ENCODE assay signal across 8 mouse cellular contexts in the genomic region with DNA sequence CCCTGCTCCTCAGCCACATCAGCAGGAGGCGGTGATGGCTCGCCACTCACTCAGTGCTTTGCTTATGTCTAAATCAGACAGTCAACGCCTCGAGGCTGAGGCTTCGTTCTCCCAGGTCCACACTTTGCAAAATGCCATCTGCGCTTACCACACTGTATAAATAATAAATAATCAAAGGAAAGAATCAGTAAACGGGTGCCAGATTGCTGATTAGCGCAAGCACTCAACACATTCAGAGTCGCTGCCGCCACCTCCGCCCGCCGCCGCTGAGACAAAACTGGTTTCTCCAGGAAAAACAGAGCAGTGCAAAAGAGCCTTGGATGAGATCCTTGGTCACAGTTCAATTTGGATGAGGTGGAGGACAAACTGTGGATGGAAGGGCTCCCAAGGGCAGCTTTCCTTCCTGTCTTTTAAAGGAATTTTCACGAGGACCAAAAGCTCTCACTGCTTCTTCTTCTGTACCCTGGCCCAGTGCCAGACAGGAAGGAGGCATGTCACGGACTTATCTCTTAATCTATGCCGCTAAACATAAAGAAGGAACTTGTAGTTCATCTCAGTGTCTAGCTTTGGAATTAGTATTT. TPM values are rescaled to one million over a fixed set of nuclear protein-coding genes. Genes with fewer than 3 reads are reported as not detected.
DNase-seq lines count a peak whose midpoint lies in the region; ATAC-seq lines count a peak whose summit lies in the region.

No protein-coding gene starts in this region.

- peak; percentile 84 for DNase-seq in CD4-positive, CD25-positive, alpha-beta regulatory T cell, adult 2 months (ENCODE audit: low read depth, low spot score)
- peak; percentile 81 for DNase-seq in adrenal gland, postnatal 10 days
- DNase-seq in kidney, postnatal 14 days = peak; percentile 73
- DNase-seq in liver, embryonic 11.5 days (ENCODE audit: low spot score) = no peak
- DNase-seq in right cerebral cortex, postnatal 14 days = peak; percentile 57
- no peak for DNase-seq in embryo, embryonic 9.5 days (ENCODE audit: extremely low spot score)

- WGBS in forebrain, embryonic 15.5 days = 28% methylated on average over 17 of the region's 17 CpGs
- 28% methylated on average over 17 of the region's 17 CpGs for WGBS in heart, embryonic 14.5 days
- WGBS in liver, embryonic 11.5 days = 38% methylated on average over 17 of the region's 17 CpGs

- peak overlapping the region; percentile 10 for H3K4me2 ChIP-seq in forebrain, embryonic 15.5 days (replicated peaks)
- H3K4me2 ChIP-seq in heart, embryonic 14.5 days (ENCODE audit: low read length) = peak overlapping the region; percentile 56
- peak overlapping the region; percentile 29; the same call in 1 of the 2 replicates for H3K4me2 ChIP-seq in liver, embryonic 11.5 days

- H3K27ac ChIP-seq in forebrain, embryonic 15.5 days (replicated peaks) = peak overlapping the region; percentile 70
- no peak overlapping the region; a peak in 1 of 4 replicates for H3K27ac ChIP-seq in heart, embryonic 14.5 days (replicated peaks in 1 of 2; ENCODE audit: control insufficient read depth in 1 of 2, insufficient read depth in 1 of 2, low read depth in 2 of 2, low read length in 2 of 2)
- H3K27ac ChIP-seq in liver, embryonic 11.5 days (ENCODE audit: low read depth, low read length) = no peak overlapping the region

- H3K9ac ChIP-seq in forebrain, embryonic 15.5 days (replicated peaks) = no peak overlapping the region
- 0 out of 2 replicates have a peak overlapping the region, but pooled peaks have one; percentile 39 for H3K9ac ChIP-seq in heart, embryonic 14.5 days (ENCODE audit: low read length)
- no peak overlapping the region for H3K9ac ChIP-seq in liver, embryonic 11.5 days (ENCODE audit: low read depth, low read length)

- peak overlapping the region; percentile 7; the same call in 1 of the 2 replicates for H3K4me3 ChIP-seq in forebrain, embryonic 15.5 days
- peak overlapping the region in 1 of 2 experiments; percentile 1; a peak in 1 of 4 replicates for H3K4me3 ChIP-seq in heart, embryonic 14.5 days (ENCODE audit: control insufficient read depth in 1 of 2, insufficient read depth in 1 of 2, low read depth in 1 of 2, low read length in 2 of 2)
- no peak overlapping the region for H3K4me3 ChIP-seq in liver, embryonic 11.5 days (ENCODE audit: low read depth, low read length)

- ATAC-seq in forebrain, embryonic 15.5 days (replicated peaks) = peak; percentile 76
- no peak for ATAC-seq in heart, embryonic 14.5 days (ENCODE audit: insufficient number of reproducible peaks, insufficient read depth, low FRiP score, low read depth)
- no peak for ATAC-seq in liver, embryonic 11.5 days (replicated peaks; ENCODE audit: low FRiP score)

- peaks cover 38% of the 10 kb centered on the region for H3K4me1 ChIP-seq in forebrain, embryonic 15.5 days
- peaks cover 19 to 30% of the 10 kb centered on the region in 2 experiments for H3K4me1 ChIP-seq in heart, embryonic 14.5 days (ENCODE audit: control insufficient read depth in 2 of 2, insufficient read depth in 2 of 2, low read length in 2 of 2)
- 0 out of 2 replicates have a peak, but pooled peaks cover 2% of the 10 kb centered on the region for H3K4me1 ChIP-seq in liver, embryonic 11.5 days (replicated peaks; ENCODE audit: control insufficient read depth, insufficient read depth, low read length)

- no peaks in the 10 kb centered on the region for H3K9me3 ChIP-seq in forebrain, embryonic 15.5 days
- H3K9me3 ChIP-seq in heart, embryonic 14.5 days (ENCODE audit: control insufficient read depth, low read length) = no peaks in the 10 kb centered on the region
- no peaks in the 10 kb centered on the region for H3K9me3 ChIP-seq in liver, embryonic 11.5 days (ENCODE audit: control insufficient read depth, low read length)

- H3K36me3 ChIP-seq in forebrain, embryonic 15.5 days = no peaks in the 10 kb centered on the region
- no peaks in the 10 kb centered on the region for H3K36me3 ChIP-seq in heart, embryonic 14.5 days (ENCODE audit: control insufficient read depth, insufficient read depth, low read length)
- no peaks in the 10 kb centered on the region for H3K36me3 ChIP-seq in liver, embryonic 11.5 days (ENCODE audit: control insufficient read depth, insufficient read depth, low read length)

- no peaks in the 10 kb centered on the region for H3K27me3 ChIP-seq in forebrain, embryonic 15.5 days
- H3K27me3 ChIP-seq in heart, embryonic 14.5 days (ENCODE audit: control insufficient read depth, insufficient read depth, low read length) = no peaks in the 10 kb centered on the region; the same call in 1 of the 2 replicates
- H3K27me3 ChIP-seq in liver, embryonic 11.5 days (replicated peaks; ENCODE audit: control insufficient read depth, insufficient read depth, low read length) = peaks cover 11% of the 10 kb centered on the region

RNA-seq across cellular contexts. Expression of gene Nepro, which starts 32.5 kb away (rescaled TPM):
- total RNA-seq in adrenal gland, postnatal 10 days (2021) = 1 to 10 TPM; 9.1 to 9.3 TPM
- 4.5 and 4.9 TPM in 2 replicates for polyA plus RNA-seq in forebrain, embryonic 15.5 days (2015; fragmentation: Nextera tagmentation; extraction: Ambion mirVana)
- 5.3 and 6.0 TPM in 2 replicates for polyA plus RNA-seq in heart, embryonic 14.5 days (2014; fragmentation: Nextera tagmentation; extraction: Ambion mirVana)
- 10.1 and 10.4 TPM in 2 replicates for polyA plus RNA-seq in liver, embryonic 11.5 days (2014; fragmentation: Nextera tagmentation; extraction: Ambion mirVana)

RNA-seq across cellular contexts. Expression of gene Gtpbp8, which starts 54.5 kb away (rescaled TPM):
- 10 to 100 TPM; 16.7 to 21.6 TPM for total RNA-seq in adrenal gland, postnatal 10 days (2021)
- polyA plus RNA-seq in forebrain, embryonic 15.5 days (2015; fragmentation: Nextera tagmentation; extraction: Ambion mirVana) = 33.5 and 38.1 TPM in 2 replicates
- polyA plus RNA-seq in heart, embryonic 14.5 days (2014; fragmentation: Nextera tagmentation; extraction: Ambion mirVana) = 21.1 and 23.7 TPM in 2 replicates
- 30.3 and 32.5 TPM in 2 replicates for polyA plus RNA-seq in liver, embryonic 11.5 days (2014; fragmentation: Nextera tagmentation; extraction: Ambion mirVana)

Comparison
In these comparisons a context has a peak if more than half of its experiments do, and no peak if none do; other contexts are left out.
1. DNase-seq: peak in CD4-positive, CD25-positive, alpha-beta regulatory T cell, adult 2 months (single experiment), adrenal gland, postnatal 10 days (single experiment), kidney, postnatal 14 days (single experiment) and right cerebral cortex, postnatal 14 days (single experiment); none in liver, embryonic 11.5 days (single experiment) and embryo, embryonic 9.5 days (single experiment).
2. Peak in every context shown above with its lines, with median percentiles within 50 percentile points of each other: H3K4me2 ChIP-seq.